Mouse (Mus musculus) ES-Bruce4 (cell line): ENCODE data around the gene Rex1bd. TPM values are rescaled to one million over a fixed set of nuclear protein-coding genes. Genes with fewer than 3 reads are reported as not detected.

Experiments
- H3K27ac ChIP-seq: 2 replicates; pipeline ENCODE4 v1.5.1; 2012; ENCODE audit warnings: low read length, inconsistent platforms; ENCODE audit not compliant: insufficient read depth
- H3K27me3 ChIP-seq: 2 replicates; pipeline ENCODE4 v1.6.1; 2012; ENCODE audit warnings: mild to moderate bottlenecking, low read length, inconsistent platforms; ENCODE audit not compliant: control insufficient read depth, poor library complexity, insufficient read depth, severe bottlenecking
- H3K36me3 ChIP-seq: 2 replicates; pipeline ENCODE4 v1.6.1; 2012; ENCODE audit warnings: inconsistent platforms, mild to moderate bottlenecking, low read length, moderate library complexity; ENCODE audit not compliant: control insufficient read depth, poor library complexity, insufficient read depth, severe bottlenecking
- H3K4me1 ChIP-seq: one replicate; pipeline ENCODE4 v1.8.1; 2011; ENCODE audit warnings: low read length; ENCODE audit not compliant: control insufficient read depth, insufficient read depth
- H3K4me3 ChIP-seq: 2 replicates; pipeline ENCODE4 v1.5.1; 2011; ENCODE audit warnings: low read depth, mild to moderate bottlenecking, low read length
- H3K9ac ChIP-seq: 2 replicates; pipeline ENCODE4 v1.6.1; 2012; ENCODE audit warnings: low read depth, mild to moderate bottlenecking, inconsistent platforms; ENCODE audit not compliant: poor library complexity, severe bottlenecking
- H3K9me3 ChIP-seq: replicated peaks from 2 replicates; pipeline ENCODE4 v1.6.1; 2012; ENCODE audit warnings: mild to moderate bottlenecking, low read length, inconsistent platforms; ENCODE audit not compliant: control insufficient read depth, poor library complexity, insufficient read depth, severe bottlenecking
- CTCF ChIP-seq: IDR thresholded peaks from one replicate; pipeline ENCODE4 v1.8.1; 2011; ENCODE audit warnings: low read depth, low read length
- EP300 ChIP-seq: IDR thresholded peaks from 2 replicates; pipeline ENCODE4 v1.6.1; 2011; ENCODE audit warnings: low read depth, low read length; ENCODE audit not compliant: insufficient read depth
- POLR2A ChIP-seq: IDR thresholded peaks from one replicate; pipeline ENCODE4 v1.8.1; 2011; ENCODE audit warnings: low read length; ENCODE audit not compliant: insufficient read depth
- polyA plus RNA-seq: library from polyadenylated mRNA; stranded (reverse); fragments of >200 nt; gene quantifications from 2 replicates; pipeline ENCODE4 v1.2.4, GENCODE M21; 2011; ENCODE audit warnings: low read depth; ENCODE audit not compliant: missing spikeins, insufficient read depth, insufficient read length

Gene Rex1bd
- polyA plus RNA-seq, 1 experiment = 40.0 TPM

DNA sequence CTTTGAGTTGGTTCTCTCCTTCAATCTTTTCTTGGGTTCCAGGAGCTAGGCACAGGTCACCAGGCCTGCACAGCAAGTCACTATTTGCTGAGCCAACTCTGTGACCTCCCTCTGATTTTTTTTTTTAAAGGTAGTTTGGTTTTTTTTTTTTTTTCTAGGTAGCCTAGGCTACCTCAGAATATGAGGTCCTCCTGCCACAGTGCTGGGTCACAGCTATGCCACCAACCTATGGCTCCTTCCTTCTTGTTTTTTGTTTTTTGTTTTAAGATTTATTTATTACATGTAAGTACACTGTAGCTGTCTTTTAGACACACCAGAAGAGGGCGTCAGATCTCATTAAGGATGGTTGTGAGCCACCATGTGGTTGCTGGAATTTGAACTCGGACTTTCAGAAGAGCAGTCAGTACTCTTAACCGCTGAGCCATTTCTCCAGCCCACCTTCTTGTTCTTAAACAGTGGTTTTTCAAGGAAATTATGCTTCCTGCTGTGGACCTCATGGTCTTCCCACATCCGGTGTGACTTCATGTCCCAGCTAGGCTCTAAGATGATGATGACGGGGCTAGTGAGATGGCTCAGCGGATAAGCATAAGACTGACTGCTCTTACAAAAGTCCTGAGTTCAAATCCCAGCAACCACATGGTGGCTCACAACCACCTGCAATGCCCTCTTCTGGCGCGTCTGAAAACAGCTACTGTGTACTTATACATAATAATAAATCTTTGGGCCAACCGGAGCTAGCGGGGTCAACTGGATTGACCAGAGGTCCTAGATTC, 43.0 kb upstream of the Rex1bd start:
- H3K4me3 ChIP-seq = no peak overlapping the region
- no peaks in the 10 kb centered on the region for H3K27me3 ChIP-seq
- no peak overlapping the region for H3K9ac ChIP-seq
- TF ChIP-seq POLR2A (no peak), CTCF (peak; percentile 16)
- no peaks in the 10 kb centered on the region for H3K36me3 ChIP-seq
- no peaks in the 10 kb centered on the region for H3K4me1 ChIP-seq
- no peaks in the 10 kb centered on the region for H3K9me3 ChIP-seq
- no peak overlapping the region for H3K27ac ChIP-seq

- H3K4me3 ChIP-seq = no peak overlapping the region
- H3K27ac ChIP-seq = no peak overlapping the region
- no peaks in the 10 kb centered on the region for H3K27me3 ChIP-seq
- TF ChIP-seq POLR2A = no peak
- TF ChIP-seq EP300 = no peak
- no peak for TF ChIP-seq CTCF
- no peaks in the 10 kb centered on the region for H3K4me1 ChIP-seq
- H3K9ac ChIP-seq = no peak overlapping the region
- no peaks in the 10 kb centered on the region for H3K36me3 ChIP-seq
- H3K9me3 ChIP-seq = no peaks in the 10 kb centered on the region
These were observed 41.2 kb upstream of the Rex1bd start for GRCm38 (mm10) chr8:70547762-70548161.

- TF ChIP-seq POLR2A = no peak
- no peak for TF ChIP-seq CTCF
- no peak for TF ChIP-seq EP300
These were observed 39.9 kb upstream of the Rex1bd start for GRCm38 (mm10) chr8:70546412-70546811.

DNA sequence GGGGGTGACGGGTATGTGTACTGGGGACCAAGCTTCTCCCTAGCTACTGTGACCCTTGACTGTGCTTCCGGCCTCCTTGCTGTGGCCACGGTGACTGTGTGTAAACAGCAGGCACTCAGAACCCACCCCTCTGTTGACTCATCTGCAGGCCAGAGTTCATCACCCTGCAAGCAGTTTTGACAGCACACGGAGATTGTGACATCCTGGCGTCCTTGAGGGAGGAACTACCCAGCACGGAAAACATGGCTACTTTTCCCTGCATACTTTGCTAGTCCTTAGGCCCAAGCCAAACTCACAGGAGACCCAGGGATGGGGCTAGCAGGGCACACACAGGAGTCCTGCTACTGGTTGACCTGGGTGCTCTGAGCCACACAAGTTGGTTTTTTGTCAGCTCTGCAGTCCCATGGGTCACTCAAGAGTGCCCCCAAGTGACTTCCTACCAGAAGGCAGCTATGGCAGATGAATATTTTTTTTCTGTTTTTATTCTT, 37.7 kb upstream of the Rex1bd start:
- no peak overlapping the region for H3K27ac ChIP-seq
- no peak overlapping the region for H3K4me3 ChIP-seq
- H3K9ac ChIP-seq = no peak overlapping the region
- H3K27me3 ChIP-seq = no peaks in the 10 kb centered on the region
- H3K4me1 ChIP-seq = no peaks in the 10 kb centered on the region
- TF ChIP-seq CTCF (peak; percentile 27), EP300 (no peak), POLR2A (no peak)
- H3K9me3 ChIP-seq = no peaks in the 10 kb centered on the region
- H3K36me3 ChIP-seq = no peaks in the 10 kb centered on the region

More at GRCm38 (mm10) chr8:70546412-70546811, 39.9 kb upstream of the Rex1bd start:
- H3K27ac ChIP-seq = no peak overlapping the region
- no peaks in the 10 kb centered on the region for H3K36me3 ChIP-seq
- no peak overlapping the region for H3K4me3 ChIP-seq
- no peaks in the 10 kb centered on the region for H3K9me3 ChIP-seq
- no peaks in the 10 kb centered on the region for H3K27me3 ChIP-seq
- H3K9ac ChIP-seq = no peak overlapping the region
- H3K4me1 ChIP-seq = no peaks in the 10 kb centered on the region

DNA sequence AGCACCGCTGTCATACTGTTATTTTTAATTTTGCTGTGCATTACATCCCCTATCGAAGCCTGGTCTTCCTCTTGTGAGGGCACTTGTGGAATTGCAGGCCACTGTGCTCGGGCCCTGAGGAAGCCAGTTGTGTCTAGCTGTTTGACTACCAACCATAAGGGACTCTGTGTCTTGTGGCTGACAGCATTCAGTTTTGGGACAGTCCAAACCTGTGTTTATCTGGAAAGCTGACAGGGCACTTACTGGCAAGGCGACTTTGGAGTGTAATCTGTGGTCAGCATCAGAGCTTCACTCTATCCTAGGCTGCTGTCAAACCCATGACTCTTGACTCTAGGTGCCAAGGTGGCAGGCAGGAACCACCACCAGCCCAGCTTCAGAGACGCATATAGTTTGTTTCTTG, 34.5 kb upstream of the Rex1bd start:
- TF ChIP-seq EP300 = no peak
- Histone ChIP-seq H3K36me3 (no peaks in the 10 kb centered on the region), H3K27ac (no peak overlapping the region), H3K4me1 (no peaks in the 10 kb centered on the region), H3K9me3 (no peaks in the 10 kb centered on the region), H3K27me3 (no peaks in the 10 kb centered on the region), H3K9ac (no peak overlapping the region), H3K4me3 (no peak overlapping the region)

GRCm38 (mm10) chr8:70540507-70541071, 34.0 kb upstream of the Rex1bd start:
- no peaks in the 10 kb centered on the region for H3K36me3 ChIP-seq
- no peak for TF ChIP-seq EP300
- TF ChIP-seq CTCF = no peak
- no peak for TF ChIP-seq POLR2A
- H3K9me3 ChIP-seq = no peaks in the 10 kb centered on the region
- no peaks in the 10 kb centered on the region for H3K27me3 ChIP-seq
- H3K9ac ChIP-seq = peak overlapping the region; percentile 82
- no peak overlapping the region for H3K27ac ChIP-seq
- H3K4me3 ChIP-seq = peak overlapping the region; percentile 82
- H3K4me1 ChIP-seq = no peaks in the 10 kb centered on the region
